Mouse (Mus musculus) midbrain, embryonic 15.5 days (tissue): ENCODE data around the gene Prr18. TPM values are rescaled to one million over a fixed set of nuclear protein-coding genes. Genes with fewer than 3 reads are reported as not detected.

ENCODE experiments used
- ATAC-seq: fragments of 200-750 bp; cut with Nextera tagmentation; replicated peaks from 2 replicates; pipeline ENCODE4 v1.8.0; 2017; ENCODE audit warnings: moderate TSS enrichment
- H3K27ac ChIP-seq: fragments of 300-500 bp; sonication (generic); 2 replicates; pipeline ENCODE4 v1.5.1; 2015; ENCODE audit warnings: mild to moderate bottlenecking, inconsistent platforms
- H3K27me3 ChIP-seq: fragments of 300-500 bp; sonication (generic); replicated peaks from 2 replicates; pipeline ENCODE4 v1.6.1; 2015; ENCODE audit warnings: inconsistent platforms
- H3K36me3 ChIP-seq: fragments of 300-500 bp; sonication (generic); replicated peaks from 2 replicates; pipeline ENCODE4 v1.6.1; 2015; ENCODE audit warnings: inconsistent platforms
- H3K4me1 ChIP-seq: fragments of 300-500 bp; sonication (generic); 2 replicates; pipeline ENCODE4 v1.6.1; 2015; ENCODE audit warnings: inconsistent platforms
- H3K4me2 ChIP-seq: fragments of 300-500 bp; sonication (generic); 2 replicates; pipeline ENCODE4 v1.6.1; 2015; ENCODE audit warnings: inconsistent platforms, mild to moderate bottlenecking, moderate library complexity
- H3K4me3 ChIP-seq: fragments of 300-500 bp; sonication (generic); 2 replicates; pipeline ENCODE4 v1.5.1; 2015; ENCODE audit warnings: mild to moderate bottlenecking, inconsistent platforms
- H3K9ac ChIP-seq: fragments of 300-500 bp; sonication (generic); 2 replicates; pipeline ENCODE4 v1.6.1; 2015; ENCODE audit warnings: mild to moderate bottlenecking, inconsistent platforms
- H3K9me3 ChIP-seq: fragments of 300-500 bp; sonication (generic); 2 replicates; pipeline ENCODE4 v1.6.1; 2016; ENCODE audit warnings: inconsistent platforms
- WGBS: fragments of 180-500 bp; shearing (Covaris S2); methylation state at CpG from one replicate; pipeline ENCODE4 v1.1.7; 2015; ENCODE audit warnings: mixed read lengths; 5-methylcytosine and 5-hydroxymethylcytosine counted together
- polyA plus RNA-seq: library from polyadenylated mRNA; unstranded; fragments of >200 nt; fragmentation: Nextera tagmentation; extraction: Ambion mirVana; gene quantifications from 2 replicates; pipeline ENCODE4 v1.2.1, GENCODE M21; 2015

The Prr18 gene
- polyA plus RNA-seq, 1 experiment from 2014 or later, result 19.1 TPM

- Histone ChIP-seq H3K36me3 (no peaks in the 10 kb centered on the region), H3K9ac (no peak overlapping the region; the same call in 1 of the 2 replicates), H3K9me3 (no peaks in the 10 kb centered on the region), H3K4me2 (peak overlapping the region; percentile 70; the same call in 1 of the 2 replicates), H3K4me3 (no peak overlapping the region), H3K4me1 (peaks cover 66% of the 10 kb centered on the region), H3K27ac (peak overlapping the region; percentile 100), H3K27me3 (no peaks in the 10 kb centered on the region)
- 13% methylated on average over 13 of the region's 13 CpGs for WGBS
- no peak for ATAC-seq
Observed at GRCm38 (mm10) chr17:8370634-8371229, 33.5 kb downstream of the Prr18 start.

- Histone ChIP-seq H3K4me2 (peak overlapping the region; percentile 70), H3K9me3 (no peaks in the 10 kb centered on the region), H3K27me3 (no peaks in the 10 kb centered on the region), H3K27ac (peak overlapping the region; percentile 100), H3K36me3 (no peaks in the 10 kb centered on the region), H3K4me1 (peaks cover 57% of the 10 kb centered on the region), H3K4me3 (peak overlapping the region; percentile 40), H3K9ac (peak overlapping the region; percentile 64)
- under 1% methylated on average over 7 of the region's 7 CpGs for WGBS
- peak; percentile 79 for ATAC-seq
Observed at GRCm38 (mm10) chr17:8371834-8372233, 34.6 kb downstream of the Prr18 start.

- no peaks in the 10 kb centered on the region for H3K9me3 ChIP-seq
- no peaks in the 10 kb centered on the region for H3K36me3 ChIP-seq
- H3K27ac ChIP-seq, result peak overlapping the region; percentile 100
- peaks cover 51% of the 10 kb centered on the region for H3K4me1 ChIP-seq
- H3K4me2 ChIP-seq, result peak overlapping the region; percentile 70
- no peaks in the 10 kb centered on the region for H3K27me3 ChIP-seq
- H3K9ac ChIP-seq, result peak overlapping the region; percentile 64
- WGBS, result under 1% methylated on average over 18 of the region's 18 CpGs
- ATAC-seq, result peak; percentile 12; the same call in 1 of the 2 replicates
- peak overlapping the region; percentile 40 for H3K4me3 ChIP-seq
Observed at GRCm38 (mm10) chr17:8372286-8373046, 35.2 kb downstream of the Prr18 start.

- Histone ChIP-seq H3K4me3 (no peak overlapping the region), H3K27ac (no peak overlapping the region), H3K4me1 (peaks cover 6% of the 10 kb centered on the region), H3K9me3 (no peaks in the 10 kb centered on the region), H3K9ac (no peak overlapping the region), H3K27me3 (no peaks in the 10 kb centered on the region), H3K4me2 (no peak overlapping the region), H3K36me3 (no peaks in the 10 kb centered on the region)
- ATAC-seq, result no peak
- 63% methylated on average over 5 of the region's 5 CpGs for WGBS
Observed at GRCm38 (mm10) chr17:8377298-8377697, 40.0 kb downstream of the Prr18 start.

- peaks cover 16% of the 10 kb centered on the region for H3K27me3 ChIP-seq
Observed at GRCm38 (mm10) chr17:8385441-8385840, 48.2 kb downstream of the Prr18 start.

GRCm38 (mm10) chr17:8388463-8388862, 51.2 kb downstream of the Prr18 start:
- Histone ChIP-seq H3K9ac (peak overlapping the region; percentile 33; the same call in 1 of the 2 replicates), H3K36me3 (no peaks in the 10 kb centered on the region), H3K4me1 (peaks cover 8% of the 10 kb centered on the region), H3K27me3 (peaks cover 27% of the 10 kb centered on the region), H3K27ac (no peak overlapping the region), H3K9me3 (no peaks in the 10 kb centered on the region), H3K4me2 (peak overlapping the region; percentile 56), H3K4me3 (peak overlapping the region; percentile 36)
- peak; percentile 73; the same call in 1 of the 2 replicates for ATAC-seq
- WGBS, result 2% methylated on average over 13 of the region's 13 CpGs

More at GRCm38 (mm10) chr17:8385441-8385840, 48.2 kb downstream of the Prr18 start:
- Histone ChIP-seq H3K9ac (no peak overlapping the region), H3K4me2 (no peak overlapping the region), H3K36me3 (no peaks in the 10 kb centered on the region), H3K4me3 (no peak overlapping the region), H3K9me3 (no peaks in the 10 kb centered on the region), H3K27ac (no peak overlapping the region), H3K4me1 (peaks cover 8% of the 10 kb centered on the region)
- no peak for ATAC-seq
- 91% methylated on average over 2 of the region's 2 CpGs for WGBS

DNA sequence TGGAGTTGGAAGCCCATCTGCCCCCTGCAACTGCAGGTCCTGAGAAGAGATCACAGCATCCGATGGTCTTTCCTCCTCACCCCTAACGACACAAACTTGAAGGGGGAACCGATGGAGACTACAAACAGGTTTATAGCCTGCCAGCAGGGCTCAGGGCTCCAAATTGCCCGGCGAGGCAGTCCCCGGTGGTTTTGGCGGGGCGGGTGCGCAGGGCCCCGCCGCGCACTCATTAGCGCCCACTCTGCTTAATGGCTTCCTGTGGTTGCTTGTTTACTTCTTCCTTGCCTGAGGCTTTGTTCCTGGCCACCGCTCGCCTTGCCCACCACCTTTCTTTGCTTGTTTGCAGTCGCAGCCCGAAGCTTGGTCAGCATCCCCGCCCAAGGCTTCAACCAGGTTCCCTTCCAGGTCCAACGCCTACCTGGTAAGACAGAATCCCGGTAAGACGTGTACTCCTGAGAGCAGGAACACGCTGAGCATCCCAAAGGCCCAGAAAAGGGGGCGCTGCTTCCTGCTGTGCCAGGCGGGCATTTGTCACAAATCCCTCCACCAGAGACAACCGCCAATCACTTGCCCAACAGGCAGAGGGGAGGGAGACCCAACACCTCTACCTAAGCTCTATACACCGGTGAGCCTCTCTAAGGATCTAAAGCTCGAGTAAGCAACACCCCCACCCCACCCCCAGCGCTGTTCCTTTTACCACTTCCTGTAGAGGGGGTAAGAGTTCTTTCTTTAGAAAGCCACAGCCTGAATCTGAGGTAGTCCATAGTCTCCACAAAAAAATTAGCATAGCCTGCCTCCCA, 51.9 kb downstream of the Prr18 start:
- peak overlapping the region; percentile 33 for H3K9ac ChIP-seq
- WGBS, result 1% methylated on average over 28 of the region's 28 CpGs
- H3K4me1 ChIP-seq, result peaks cover 8% of the 10 kb centered on the region
- peak; percentile 70 for ATAC-seq
- peak overlapping the region; percentile 56 for H3K4me2 ChIP-seq
- no peaks in the 10 kb centered on the region for H3K9me3 ChIP-seq
- peaks cover 27% of the 10 kb centered on the region for H3K27me3 ChIP-seq
- H3K36me3 ChIP-seq, result no peaks in the 10 kb centered on the region
- H3K27ac ChIP-seq, result peak overlapping the region; percentile 23; the same call in 1 of the 2 replicates
- peak overlapping the region; percentile 36 for H3K4me3 ChIP-seq

DNA sequence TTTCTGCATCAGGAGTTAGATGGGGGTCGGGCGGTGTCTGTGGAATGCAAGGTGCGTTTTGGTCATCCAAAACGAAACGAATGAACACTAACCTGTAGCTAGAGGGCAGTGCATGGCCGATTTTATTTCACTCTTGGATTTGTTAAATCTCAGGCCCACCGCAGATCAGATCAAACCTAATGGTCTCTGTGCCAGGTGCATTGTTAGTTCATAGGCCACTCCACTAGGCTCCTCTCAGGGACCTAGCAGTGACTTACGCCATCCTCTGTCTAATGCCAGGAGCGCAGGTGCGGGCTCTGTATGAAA, 52.5 kb downstream of the Prr18 start:
- ATAC-seq, result peak; percentile 31; the same call in 1 of the 2 replicates
- Histone ChIP-seq H3K36me3 (no peaks in the 10 kb centered on the region), H3K9ac (peak overlapping the region; percentile 33; the same call in 1 of the 2 replicates), H3K9me3 (no peaks in the 10 kb centered on the region), H3K4me3 (peak overlapping the region; percentile 36), H3K27me3 (peaks cover 27% of the 10 kb centered on the region), H3K27ac (no peak overlapping the region), H3K4me2 (peak overlapping the region; percentile 56), H3K4me1 (peaks cover 8% of the 10 kb centered on the region)
- WGBS, result 10% methylated on average over 10 of the region's 10 CpGs

DNA sequence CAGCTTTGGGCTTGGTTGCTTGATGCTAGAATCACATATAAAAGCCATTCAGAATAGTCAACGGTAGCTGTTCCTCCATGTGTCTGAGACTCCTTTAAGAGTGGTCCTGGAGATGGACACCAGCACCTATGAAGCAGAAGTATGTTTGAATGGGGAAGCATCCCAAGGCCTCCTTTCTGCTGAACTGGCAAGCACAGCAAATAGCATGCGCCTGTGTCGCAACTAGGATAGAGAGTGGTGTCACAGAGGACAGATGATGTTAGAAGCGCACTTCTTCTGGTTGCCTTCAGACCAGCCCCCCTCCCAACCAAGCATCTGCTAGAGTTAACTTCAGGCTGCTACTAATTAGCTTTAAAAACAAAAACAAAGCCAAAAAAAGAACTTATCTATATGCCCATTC, 53.2 kb downstream of the Prr18 start:
- WGBS, result 62% methylated on average over 4 of the region's 4 CpGs
- Histone ChIP-seq H3K4me2 (no peak overlapping the region), H3K27me3 (peaks cover 27% of the 10 kb centered on the region), H3K9me3 (no peaks in the 10 kb centered on the region), H3K27ac (no peak overlapping the region), H3K36me3 (no peaks in the 10 kb centered on the region), H3K9ac (no peak overlapping the region), H3K4me3 (no peak overlapping the region), H3K4me1 (peaks cover 8% of the 10 kb centered on the region)
- ATAC-seq, result no peak

Other genes starting within 250 kb of the Prr18 start
- 0.18 and 0.61 TPM in 2 replicates for gene Gm49673, start 189.7 kb upstream of the Prr18 start, polyA plus RNA-seq
- 9.9 and 10.8 TPM in 2 replicates for gene Rnaset2a, start 189.4 kb upstream of the Prr18 start, polyA plus RNA-seq
- 25.3 and 26.4 TPM in 2 replicates for gene Fgfr1op, start 172.0 kb upstream of the Prr18 start, polyA plus RNA-seq
- not detected in 2 replicates for gene Ccr6, start 101.4 kb upstream of the Prr18 start, polyA plus RNA-seq
- 263 and 274 TPM in 2 replicates for gene Mpc1, start 54.6 kb upstream of the Prr18 start, polyA plus RNA-seq
- gene Sft2d1, start 26.4 kb upstream of the Prr18 start, polyA plus RNA-seq, result 191 and 200 TPM in 2 replicates
- gene T2, start 18.5 kb downstream of the Prr18 start, polyA plus RNA-seq, result 0.64 and 0.97 TPM in 2 replicates
- 0.56 and 0.61 TPM in 2 replicates for gene T, start 97.0 kb downstream of the Prr18 start, polyA plus RNA-seq
- gene Pde10a, start 187.9 kb downstream of the Prr18 start, polyA plus RNA-seq, result 14.9 and 17.3 TPM in 2 replicates
- gene Gm17087, start 229.5 kb downstream of the Prr18 start, polyA plus RNA-seq, result not detected in 2 replicates